Mouse (Mus musculus): ENCODE data around the gene Gm5799. TPM values are rescaled to one million over a fixed set of nuclear protein-coding genes. Genes with fewer than 3 reads are reported as not detected.
"Not testable (repeated sequence)": the region's sequence is repeated elsewhere in the genome, so short reads cannot be mapped to it uniquely, and the experiment has no call there.

Gene Gm5799
- not detected in 2 replicates for polyA plus RNA-seq (2015; fragmentation: Nextera tagmentation; extraction: Ambion mirVana)

DNA sequence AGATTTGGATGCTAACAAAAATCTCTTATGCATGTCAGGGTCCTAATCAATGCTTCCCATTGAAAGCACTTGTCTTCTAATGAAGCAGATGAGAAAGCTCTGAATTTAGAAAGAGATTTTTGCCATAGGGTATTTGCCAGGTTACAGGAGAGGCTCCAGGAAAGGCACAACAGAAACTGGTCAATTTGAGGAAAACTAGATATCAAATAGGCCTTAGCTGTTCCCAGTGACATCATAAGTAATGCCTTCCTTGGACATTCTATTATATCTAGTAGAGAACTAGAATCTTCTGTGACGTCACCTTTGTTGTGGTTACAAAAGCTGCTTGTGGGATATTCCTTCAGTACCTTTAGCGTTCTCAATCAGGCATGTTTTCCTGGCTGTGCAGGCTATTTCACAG is at the start of gene Gm5799:
Gene Gm5799, plus strand, starts transcription at position 301 of the 400 bp plus-strand sequence.
- H3K27me3 ChIP-seq (ENCODE audit: insufficient read depth, low read length); H3K9me3 ChIP-seq (ENCODE audit: low read length); H3K9ac ChIP-seq (replicated peaks); DNase-seq; H3K4me3 ChIP-seq (ENCODE audit: low read depth, low read length); H3K27ac ChIP-seq (ENCODE audit: low read depth); H3K36me3 ChIP-seq (replicated peaks; ENCODE audit: insufficient read depth, low read length); H3K4me2 ChIP-seq (ENCODE audit: low read depth, low read length); ATAC-seq; H3K4me1 ChIP-seq (ENCODE audit: insufficient read depth): not testable (repeated sequence)
- WGBS (ENCODE audit: insufficient replicate concordance) = 47% methylated on average over 1 of the region's 2 CpGs

DNA sequence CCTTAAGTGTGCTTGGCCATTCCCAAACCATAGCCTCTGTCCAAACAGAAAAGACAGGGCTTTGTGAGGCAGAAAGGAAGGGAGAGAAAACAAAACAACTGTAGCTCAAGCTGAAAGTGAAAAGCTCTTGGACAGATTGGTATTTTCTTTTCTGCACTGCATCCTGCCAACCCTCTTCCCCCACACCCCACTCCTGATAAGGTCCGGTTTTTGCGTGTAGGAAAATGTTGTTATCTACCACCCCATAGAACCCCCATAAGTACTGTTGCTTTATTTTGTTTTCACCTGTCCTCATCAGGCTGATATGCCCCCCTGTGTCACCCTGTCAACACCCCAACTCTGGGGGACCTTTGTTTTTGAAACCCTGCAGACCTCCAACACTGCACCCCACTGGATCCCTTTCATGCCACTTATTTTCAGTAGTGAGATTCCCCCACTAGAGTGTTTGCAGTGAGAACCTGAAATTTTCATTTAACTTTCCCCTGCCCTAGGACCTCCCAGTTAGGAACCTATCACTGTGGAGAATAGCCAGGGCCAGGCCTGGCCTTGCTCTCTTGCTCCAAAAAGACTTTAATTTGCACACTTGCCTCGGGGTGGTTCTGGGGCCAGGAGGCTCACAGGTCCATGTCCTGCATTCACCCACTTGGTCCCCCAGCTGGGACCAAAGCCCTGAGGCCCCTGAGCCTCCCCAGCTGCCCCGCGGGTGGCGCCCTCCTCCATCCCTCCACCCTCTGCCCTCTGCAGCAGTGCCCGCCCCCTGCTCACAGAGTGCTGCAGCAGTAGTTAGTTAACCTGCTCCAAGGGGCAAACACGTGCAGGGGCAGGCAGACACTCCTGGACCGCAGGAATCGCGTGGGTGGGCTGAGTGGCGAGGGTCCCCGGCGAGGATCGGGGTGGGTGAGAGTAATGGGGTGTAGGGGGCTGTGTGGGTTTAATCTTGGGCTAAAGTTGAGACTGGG is 12.0 kb upstream of the Gm5799 start:
- H3K9ac ChIP-seq (replicated peaks); ATAC-seq; H3K9me3 ChIP-seq (ENCODE audit: low read length): not testable (repeated sequence)

DNA sequence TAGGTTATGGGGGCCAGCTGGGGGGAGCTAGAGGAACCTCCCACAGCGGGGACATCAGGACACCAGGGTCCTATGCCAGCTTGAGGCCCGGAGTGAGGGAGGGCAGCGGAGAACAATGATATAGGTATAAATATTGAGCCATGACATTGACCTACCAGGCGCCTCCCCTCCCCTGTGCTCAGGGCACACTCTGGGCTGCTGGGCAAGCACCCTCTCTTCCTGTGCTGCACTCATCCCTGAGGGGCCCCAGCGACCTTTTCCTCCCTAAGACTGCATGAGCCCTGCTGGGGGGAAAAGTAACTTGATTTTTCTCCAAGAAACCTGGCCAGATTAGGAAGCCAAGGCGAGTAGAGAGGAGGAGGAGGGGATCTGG is 11.4 kb upstream of the Gm5799 start:
- not testable (repeated sequence) for H3K4me1 ChIP-seq (ENCODE audit: insufficient read depth); H3K9ac ChIP-seq (replicated peaks); H3K4me3 ChIP-seq (ENCODE audit: low read depth, low read length); DNase-seq; H3K9me3 ChIP-seq (ENCODE audit: low read length); H3K27me3 ChIP-seq (ENCODE audit: insufficient read depth, low read length); H3K4me2 ChIP-seq (ENCODE audit: low read depth, low read length); H3K36me3 ChIP-seq (replicated peaks; ENCODE audit: insufficient read depth, low read length); ATAC-seq; H3K27ac ChIP-seq (ENCODE audit: low read depth)
- no CpG with 5 or more reads among the region's 6 CpGs for WGBS (ENCODE audit: insufficient replicate concordance)

More for the DNA sequence above, 12.0 kb upstream of the Gm5799 start:
- not testable (repeated sequence) for H3K4me1 ChIP-seq (ENCODE audit: insufficient read depth); H3K36me3 ChIP-seq (replicated peaks; ENCODE audit: insufficient read depth, low read length); H3K4me2 ChIP-seq (ENCODE audit: low read depth, low read length); DNase-seq; H3K27me3 ChIP-seq (ENCODE audit: insufficient read depth, low read length); H3K4me3 ChIP-seq (ENCODE audit: low read depth, low read length); H3K27ac ChIP-seq (ENCODE audit: low read depth)
- WGBS (ENCODE audit: insufficient replicate concordance) = 32% methylated on average over 14 of the region's 15 CpGs

DNA sequence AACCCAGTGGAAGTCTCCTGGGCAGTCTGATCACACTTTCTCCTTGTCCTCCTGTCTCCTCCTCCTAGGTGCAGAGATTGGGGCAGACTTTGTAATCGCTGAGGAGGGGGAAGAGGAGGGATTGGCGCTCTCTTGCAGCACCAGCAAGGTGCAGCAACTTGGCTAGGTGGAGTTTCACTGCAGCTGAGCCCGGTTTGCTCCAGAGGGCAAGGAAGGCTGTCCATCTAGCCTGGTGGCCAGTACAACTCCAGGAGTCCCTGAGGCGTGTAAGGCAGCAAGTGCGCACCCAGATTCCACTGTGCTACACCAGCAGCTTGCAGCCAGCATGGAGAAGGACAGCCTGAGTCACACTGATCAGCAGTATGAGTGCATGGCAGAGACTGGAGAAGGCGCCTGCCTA is 11.0 kb upstream of the Gm5799 start:
- H3K9me3 ChIP-seq (ENCODE audit: low read length); ATAC-seq; DNase-seq: not testable (repeated sequence)

DNA sequence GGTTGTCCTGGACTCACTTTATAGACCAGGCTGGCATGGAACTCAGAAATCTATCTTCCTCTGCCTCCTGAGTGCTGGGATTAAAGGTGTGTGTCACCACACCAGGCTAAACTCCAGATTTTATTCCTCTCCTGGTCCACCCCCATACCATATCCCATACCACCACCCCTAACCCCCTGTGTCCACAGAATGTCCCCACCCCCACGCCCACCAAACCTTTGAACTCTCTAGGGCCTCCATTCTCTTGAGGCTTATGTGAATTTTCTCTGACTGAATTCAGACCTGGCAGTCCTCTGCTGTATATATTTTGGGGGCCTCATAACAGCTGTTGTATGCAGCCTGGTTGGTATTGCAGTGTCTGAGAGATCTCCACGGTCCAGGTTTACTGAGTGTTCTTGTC is 5.2 kb upstream of the Gm5799 start:
- DNase-seq; H3K4me1 ChIP-seq (ENCODE audit: insufficient read depth); H3K4me3 ChIP-seq (ENCODE audit: low read depth, low read length); H3K9me3 ChIP-seq (ENCODE audit: low read length); H3K27me3 ChIP-seq (ENCODE audit: insufficient read depth, low read length); ATAC-seq; H3K9ac ChIP-seq (replicated peaks); H3K36me3 ChIP-seq (replicated peaks; ENCODE audit: insufficient read depth, low read length); H3K27ac ChIP-seq (ENCODE audit: low read depth); H3K4me2 ChIP-seq (ENCODE audit: low read depth, low read length): not testable (repeated sequence)
- WGBS (ENCODE audit: insufficient replicate concordance) = 61% methylated on average over 2 of the region's 2 CpGs

More for the DNA sequence above, 11.0 kb upstream of the Gm5799 start:
- not testable (repeated sequence) for H3K4me2 ChIP-seq (ENCODE audit: low read depth, low read length); H3K27ac ChIP-seq (ENCODE audit: low read depth); H3K36me3 ChIP-seq (replicated peaks; ENCODE audit: insufficient read depth, low read length); H3K27me3 ChIP-seq (ENCODE audit: insufficient read depth, low read length); H3K9ac ChIP-seq (replicated peaks); H3K4me3 ChIP-seq (ENCODE audit: low read depth, low read length); H3K4me1 ChIP-seq (ENCODE audit: insufficient read depth)
- 35% methylated on average over 5 of the region's 6 CpGs for WGBS (ENCODE audit: insufficient replicate concordance)

DNA sequence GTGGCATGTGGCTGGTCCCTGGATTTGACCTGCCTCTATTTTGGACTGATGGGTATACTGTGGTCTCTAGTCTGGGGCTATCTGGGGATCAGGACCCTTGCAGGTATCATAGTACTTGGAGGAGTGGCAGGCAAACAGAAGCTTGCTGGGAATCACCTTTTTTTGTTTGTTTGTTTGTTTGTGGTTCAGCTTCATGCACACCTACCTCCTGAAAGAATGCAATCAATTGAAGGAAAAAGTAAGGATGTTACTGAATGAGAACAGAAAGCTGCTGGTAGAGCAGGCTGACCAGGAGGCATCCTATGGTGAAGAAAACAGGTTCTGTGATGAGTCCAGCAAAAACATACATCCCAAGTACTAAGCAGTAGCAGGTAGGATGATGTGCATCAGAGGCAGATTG is 2.9 kb downstream of the Gm5799 start:
- DNase-seq; H3K4me2 ChIP-seq (ENCODE audit: low read depth, low read length); H3K9ac ChIP-seq (replicated peaks); H3K4me1 ChIP-seq (ENCODE audit: insufficient read depth); H3K9me3 ChIP-seq (ENCODE audit: low read length); H3K36me3 ChIP-seq (replicated peaks; ENCODE audit: insufficient read depth, low read length); H3K4me3 ChIP-seq (ENCODE audit: low read depth, low read length); H3K27me3 ChIP-seq (ENCODE audit: insufficient read depth, low read length); ATAC-seq; H3K27ac ChIP-seq (ENCODE audit: low read depth): not testable (repeated sequence)

DNA sequence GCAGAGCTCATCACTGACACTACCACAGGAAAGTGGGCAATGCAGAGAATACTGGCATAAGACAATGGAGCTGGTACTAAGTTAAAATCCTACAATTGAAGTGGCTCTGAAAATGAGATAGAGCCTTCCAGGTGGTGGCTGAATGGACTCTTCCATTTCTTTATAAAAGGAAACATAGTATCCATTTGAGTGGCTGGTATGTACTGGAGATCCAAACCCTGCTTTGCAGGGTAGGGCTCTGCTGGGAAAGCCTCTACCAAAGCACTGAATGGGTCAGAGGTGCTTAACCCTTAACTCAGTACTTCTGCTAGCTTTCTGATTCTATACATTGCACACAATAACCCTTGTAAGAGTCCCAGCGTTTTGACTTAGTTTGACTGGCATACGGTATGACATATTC is 8.9 kb downstream of the Gm5799 start:
- not testable (repeated sequence) for H3K4me3 ChIP-seq (ENCODE audit: low read depth, low read length); ATAC-seq; H3K9me3 ChIP-seq (ENCODE audit: low read length); H3K9ac ChIP-seq (replicated peaks); H3K27ac ChIP-seq (ENCODE audit: low read depth); H3K4me2 ChIP-seq (ENCODE audit: low read depth, low read length); DNase-seq; H3K36me3 ChIP-seq (replicated peaks; ENCODE audit: insufficient read depth, low read length); H3K4me1 ChIP-seq (ENCODE audit: insufficient read depth); H3K27me3 ChIP-seq (ENCODE audit: insufficient read depth, low read length)
- 73% methylated on average over 2 of the region's 2 CpGs for WGBS (ENCODE audit: insufficient replicate concordance)

DNA sequence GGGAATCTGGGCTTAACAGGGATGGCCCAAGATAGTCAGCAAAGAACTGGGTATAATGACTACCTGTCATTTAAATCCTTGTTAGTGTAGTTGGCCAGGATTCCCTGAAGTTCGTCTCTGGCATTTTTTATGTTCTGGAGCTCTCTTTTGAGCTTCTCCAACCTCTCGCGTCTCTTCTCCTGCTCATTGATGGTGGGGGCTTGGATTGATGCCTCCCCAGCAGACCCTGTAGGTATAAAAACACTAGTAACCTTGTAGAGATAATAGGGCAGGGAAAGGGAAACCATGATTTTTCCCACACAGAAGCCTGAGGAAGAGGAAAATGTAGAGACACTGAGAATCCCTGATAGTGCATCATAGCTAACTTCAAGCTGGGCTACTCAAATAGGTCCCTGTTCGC is 34.6 kb downstream of the Gm5799 start:
- H3K27me3 ChIP-seq (ENCODE audit: insufficient read depth, low read length); H3K4me1 ChIP-seq (ENCODE audit: insufficient read depth); H3K4me2 ChIP-seq (ENCODE audit: low read depth, low read length); H3K9ac ChIP-seq (replicated peaks); H3K36me3 ChIP-seq (replicated peaks; ENCODE audit: insufficient read depth, low read length); H3K9me3 ChIP-seq (ENCODE audit: low read length); H3K27ac ChIP-seq (ENCODE audit: low read depth); ATAC-seq; H3K4me3 ChIP-seq (ENCODE audit: low read depth, low read length); DNase-seq: not testable (repeated sequence)
- 72% methylated on average over 3 of the region's 4 CpGs for WGBS (ENCODE audit: insufficient replicate concordance)

DNA sequence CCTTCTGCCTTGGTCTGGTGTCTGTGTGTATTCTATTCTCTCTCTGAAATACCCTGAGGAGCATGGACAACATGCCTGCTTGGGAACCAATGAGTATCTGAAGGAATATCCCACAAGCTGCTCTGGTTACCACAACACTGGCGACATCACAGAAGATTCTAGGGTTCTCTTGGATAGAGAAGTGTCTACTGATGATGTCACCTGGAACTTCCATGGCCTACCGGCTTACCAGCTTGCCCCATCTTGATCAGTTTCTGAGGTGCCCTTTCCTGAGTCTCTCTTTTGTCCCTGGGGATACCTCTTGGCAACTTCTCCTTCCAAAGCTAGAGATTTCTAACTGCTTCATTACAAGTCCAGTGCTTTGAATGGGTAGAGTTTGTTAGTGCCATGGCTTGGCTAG is 35.7 kb downstream of the Gm5799 start, which contains the start of gene Gm17654:
Gene Gm17654, minus strand, starts transcription at position 101 of the 400 bp plus-strand sequence.
- H3K4me3 ChIP-seq (ENCODE audit: low read depth, low read length); H3K9ac ChIP-seq (replicated peaks); H3K9me3 ChIP-seq (ENCODE audit: low read length); H3K27me3 ChIP-seq (ENCODE audit: insufficient read depth, low read length); DNase-seq; ATAC-seq; H3K27ac ChIP-seq (ENCODE audit: low read depth); H3K4me2 ChIP-seq (ENCODE audit: low read depth, low read length); H3K4me1 ChIP-seq (ENCODE audit: insufficient read depth); H3K36me3 ChIP-seq (replicated peaks; ENCODE audit: insufficient read depth, low read length): not testable (repeated sequence)
- 45% methylated on average over 1 of the region's 2 CpGs for WGBS (ENCODE audit: insufficient replicate concordance)

All from liver, postnatal 0 days (tissue).